Mouse (Mus musculus) spleen, postnatal 10 days (tissue): ENCODE results near the gene Zfp423.
A peak's percentile ranks its signal among the peaks of the same experiment; 100 is the strongest.

Experiments used
- DNase-seq, 2 experiments: peaks; one replicate each; pipeline ENCODE4 v3.0.0; 2021 to 2022; ENCODE audit warnings: low spot score in 2 of 2

The Zfp423 gene

DNA sequence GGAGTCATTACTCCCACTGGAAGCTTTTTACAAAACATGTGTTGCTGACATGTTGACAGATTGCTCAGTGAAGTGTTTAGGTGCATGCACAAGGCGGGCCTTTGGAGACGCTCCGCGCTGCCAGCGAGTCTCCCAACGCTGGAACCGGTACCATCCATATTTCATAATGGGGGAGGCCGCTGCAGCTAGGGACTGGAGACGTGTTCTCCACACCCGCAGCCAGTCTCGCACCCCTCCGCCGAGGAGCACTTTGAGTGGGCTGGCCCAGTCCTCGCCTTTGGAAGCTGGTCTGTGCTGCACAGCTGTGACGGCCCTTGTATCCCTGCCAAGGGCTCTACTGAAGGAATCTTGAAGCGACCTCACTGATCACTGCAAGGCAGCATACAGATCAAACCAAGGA lies 122.5 kb downstream of the Zfp423 start:
- DNase-seq: peak in 1 of 2 experiments; percentile 18

DNA sequence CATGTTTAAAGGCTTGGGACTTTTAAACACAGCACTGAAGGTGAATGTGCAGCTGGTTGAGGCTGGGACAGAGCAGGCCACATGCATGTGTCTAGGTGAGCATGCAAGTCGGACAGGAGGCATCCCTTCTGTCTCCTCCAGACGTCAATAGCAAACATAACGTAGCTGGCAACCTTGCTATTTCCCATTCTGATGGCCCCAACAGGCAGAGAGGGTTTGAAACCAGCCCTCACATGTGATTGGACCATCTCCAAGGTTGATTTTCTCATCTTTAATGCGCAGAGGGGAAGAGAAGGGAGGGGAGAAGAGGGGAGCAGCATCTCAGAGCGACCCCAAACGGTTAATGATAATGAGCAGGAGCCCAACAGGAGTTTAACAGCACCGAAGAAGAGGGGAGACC lies 123.5 kb downstream of the Zfp423 start:
- no peak for DNase-seq

DNA sequence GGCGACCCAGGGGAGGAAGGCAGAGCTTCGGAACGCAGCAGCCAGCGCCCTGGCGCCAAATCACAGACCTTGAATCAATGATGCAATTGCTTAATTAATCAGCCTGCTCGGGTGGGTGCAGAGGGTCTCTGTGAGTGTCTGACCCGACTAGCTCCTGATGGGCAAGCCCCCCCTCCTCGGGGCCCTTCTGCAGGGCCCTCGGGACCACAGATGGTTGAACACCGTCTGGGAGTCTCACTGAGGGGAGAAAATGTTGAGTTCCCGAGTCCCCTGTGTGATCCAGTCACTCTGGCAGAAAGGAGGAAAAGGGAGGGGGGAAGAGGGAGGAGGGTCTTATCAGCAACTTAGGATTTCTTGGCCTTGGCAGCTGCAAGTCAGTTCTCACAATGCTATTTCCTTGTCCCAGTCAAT lies 124.0 kb downstream of the Zfp423 start:
- DNase-seq: no peak

DNA sequence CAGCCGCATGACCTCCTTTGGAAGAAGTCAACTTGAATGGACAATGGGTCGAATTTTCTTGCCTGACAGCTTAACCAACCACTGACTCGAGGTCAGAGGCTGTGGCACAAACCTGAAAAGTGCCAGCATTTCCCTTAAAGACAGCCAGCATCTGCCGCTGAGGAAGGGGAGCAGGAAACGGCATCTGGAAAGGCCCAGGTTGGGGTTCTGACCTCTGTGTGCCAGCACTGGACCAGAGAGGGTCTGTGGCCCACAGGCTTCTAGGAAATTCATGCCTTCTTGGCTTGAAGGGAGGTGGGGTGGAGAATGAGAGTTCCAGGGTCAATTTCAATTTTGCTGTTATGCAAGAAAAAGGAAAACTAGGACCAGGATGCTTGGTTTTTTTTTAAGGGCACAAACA lies 124.7 kb downstream of the Zfp423 start:
- DNase-seq: no peak

DNA sequence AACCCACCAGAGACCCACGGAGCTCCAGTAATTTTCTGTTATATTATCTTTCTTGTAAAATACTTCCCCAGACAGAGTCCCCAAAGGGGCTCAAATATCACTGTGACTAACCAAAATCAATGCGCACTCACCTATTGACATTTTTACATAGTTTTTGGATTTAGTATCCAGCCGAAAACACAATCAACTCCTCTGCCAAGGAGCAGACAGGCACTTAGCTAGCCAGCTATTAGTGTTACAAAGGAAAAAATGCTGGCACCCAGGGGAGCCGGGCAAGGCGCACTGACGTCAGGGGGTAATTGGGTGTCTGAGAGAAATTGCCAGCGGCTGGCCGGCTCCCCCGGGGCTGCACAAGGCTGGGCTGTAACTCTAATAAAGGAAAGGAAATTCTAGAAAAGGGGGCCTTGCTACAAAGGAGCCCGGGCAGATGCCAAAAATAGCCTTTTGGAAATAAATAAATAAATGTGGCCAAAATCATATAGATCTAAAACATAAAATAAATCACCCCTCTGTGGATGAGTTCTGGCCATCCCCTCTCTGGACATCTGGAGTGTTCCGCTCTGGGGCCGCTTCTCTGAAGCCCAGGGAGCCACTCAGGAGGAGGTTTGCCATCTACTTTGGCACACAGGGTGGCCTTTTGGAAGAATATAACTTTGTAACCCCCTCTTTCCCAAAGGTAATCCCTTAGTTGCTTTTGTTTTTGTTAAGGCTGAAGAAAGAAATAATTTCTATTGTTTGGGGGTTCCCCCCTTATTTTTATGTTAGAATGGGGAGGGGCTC lies 125.4 kb downstream of the Zfp423 start:
- DNase-seq: no peak

DNA sequence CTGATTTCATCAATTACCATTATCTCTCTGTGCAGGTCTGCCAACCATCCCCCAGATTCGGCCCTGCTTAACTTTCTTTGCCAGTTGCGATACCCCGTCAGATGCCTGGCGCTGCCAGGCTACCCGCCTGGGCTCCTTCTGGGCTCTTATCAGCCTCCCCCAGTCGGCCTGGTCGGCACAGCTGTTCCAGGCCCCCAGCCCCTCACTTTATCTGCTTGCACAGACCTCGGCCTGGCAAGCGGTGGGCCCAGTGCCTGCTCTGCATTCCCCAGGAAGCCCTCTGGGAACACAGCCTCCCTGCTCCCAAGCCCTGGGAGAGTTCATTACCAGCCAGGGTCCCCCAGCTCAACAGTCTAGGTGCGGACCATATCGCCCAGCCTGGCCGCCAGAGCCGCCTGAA lies 126.1 kb downstream of the Zfp423 start:
- DNase-seq: no peak

DNA sequence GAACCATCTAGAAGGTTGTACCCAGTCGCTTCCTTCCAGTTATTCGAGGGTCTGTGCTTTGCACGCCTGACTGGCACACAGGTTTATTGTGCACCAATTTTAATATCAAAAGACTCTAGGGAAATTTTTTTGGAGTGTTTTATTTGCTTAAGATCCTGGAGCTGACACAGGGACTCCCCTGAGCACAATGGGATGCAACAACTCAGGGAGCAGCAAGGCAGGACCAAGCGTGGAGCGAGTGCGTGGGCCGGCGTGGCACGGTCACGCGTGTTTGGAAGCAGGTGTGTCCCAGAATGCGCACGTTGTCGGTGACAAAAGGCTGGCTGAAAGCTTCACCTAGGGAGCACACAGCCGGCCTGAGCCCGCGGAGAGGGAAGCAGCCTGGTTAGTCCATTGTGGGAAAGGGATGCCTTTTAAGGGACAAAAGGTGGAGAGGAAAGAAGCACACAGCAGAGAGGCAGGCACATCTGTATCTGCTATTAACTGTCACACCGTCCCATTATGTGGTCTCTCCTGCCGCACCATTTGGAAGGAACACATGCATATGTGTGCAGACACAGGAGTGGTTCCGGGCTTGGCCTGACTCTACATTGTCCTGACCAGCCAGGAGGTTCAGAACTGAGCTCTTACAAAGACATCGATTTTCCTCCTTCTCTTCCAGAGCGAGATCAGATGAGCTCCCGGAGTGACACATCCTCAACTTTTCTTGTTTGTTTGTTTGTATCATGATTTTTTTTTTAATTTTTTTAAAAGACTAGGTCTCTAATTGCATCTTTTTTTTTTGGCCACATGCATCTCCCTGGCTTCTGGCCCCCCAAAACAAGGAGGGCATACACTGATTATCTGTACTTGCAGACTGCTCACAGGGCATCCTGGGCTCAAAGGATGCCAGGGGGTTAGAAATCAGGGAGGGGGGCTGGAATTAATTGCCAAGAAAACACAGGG lies 126.7 kb downstream of the Zfp423 start:
- no peak for DNase-seq

DNA sequence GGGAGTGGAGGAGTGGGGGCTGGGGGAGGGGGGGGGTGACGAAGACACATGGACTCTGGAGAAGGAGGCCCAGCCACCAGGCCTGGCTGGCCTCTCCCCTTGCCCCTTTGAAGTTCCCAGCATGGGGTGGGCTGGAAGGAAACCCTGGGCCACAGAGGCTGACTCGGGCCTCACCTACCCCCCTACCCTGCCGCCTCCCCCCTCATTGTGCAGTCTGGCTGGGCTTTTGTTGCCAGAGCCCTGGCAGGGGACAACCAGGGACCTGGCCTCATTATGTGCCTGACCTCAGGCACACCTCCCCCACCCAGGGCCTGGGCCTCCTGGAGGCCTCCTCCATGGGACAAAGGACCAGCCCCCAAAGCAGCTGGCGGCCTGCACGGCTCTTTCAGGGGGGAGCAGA lies 127.8 kb downstream of the Zfp423 start:
- DNase-seq: no peak

DNA sequence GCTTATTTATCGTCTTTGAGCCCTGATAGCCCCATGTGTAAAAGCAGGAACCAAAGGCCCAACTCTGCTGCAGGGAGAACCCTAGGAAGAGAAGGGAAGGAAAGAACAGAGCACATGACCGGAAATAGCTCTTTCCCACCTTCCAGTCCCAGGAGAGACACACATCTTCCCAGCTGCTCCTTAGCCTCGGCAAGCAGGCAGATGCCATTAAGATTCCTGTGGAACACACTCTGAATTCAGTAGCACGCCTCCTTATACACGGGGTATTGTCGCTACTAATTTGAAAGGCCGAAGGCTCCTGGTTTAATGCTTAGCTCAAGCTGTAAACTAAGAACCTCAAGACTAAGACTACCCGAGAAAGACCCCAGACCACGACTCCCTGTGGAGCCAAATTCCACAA lies 128.3 kb downstream of the Zfp423 start:
- no peak for DNase-seq

DNA sequence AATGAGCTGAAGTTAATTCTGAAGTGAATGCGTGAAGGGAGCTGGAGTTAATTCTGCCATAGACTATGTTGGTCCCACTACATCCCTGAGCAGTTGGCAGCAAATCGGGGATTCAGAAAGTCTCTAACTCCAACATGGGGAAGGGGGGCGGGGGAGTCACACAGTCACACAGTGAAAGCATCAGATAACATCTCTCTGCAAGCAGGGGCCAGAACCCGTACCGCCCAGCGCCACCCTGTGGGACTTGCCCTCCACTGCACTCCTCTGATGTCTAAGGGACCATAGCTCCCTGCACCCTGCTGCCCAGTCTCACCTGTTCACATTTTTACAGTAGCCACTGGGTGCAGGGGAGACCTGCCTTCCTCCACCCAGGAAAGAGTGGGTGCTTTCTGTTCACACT lies 129.2 kb downstream of the Zfp423 start:
- DNase-seq: no peak

DNA sequence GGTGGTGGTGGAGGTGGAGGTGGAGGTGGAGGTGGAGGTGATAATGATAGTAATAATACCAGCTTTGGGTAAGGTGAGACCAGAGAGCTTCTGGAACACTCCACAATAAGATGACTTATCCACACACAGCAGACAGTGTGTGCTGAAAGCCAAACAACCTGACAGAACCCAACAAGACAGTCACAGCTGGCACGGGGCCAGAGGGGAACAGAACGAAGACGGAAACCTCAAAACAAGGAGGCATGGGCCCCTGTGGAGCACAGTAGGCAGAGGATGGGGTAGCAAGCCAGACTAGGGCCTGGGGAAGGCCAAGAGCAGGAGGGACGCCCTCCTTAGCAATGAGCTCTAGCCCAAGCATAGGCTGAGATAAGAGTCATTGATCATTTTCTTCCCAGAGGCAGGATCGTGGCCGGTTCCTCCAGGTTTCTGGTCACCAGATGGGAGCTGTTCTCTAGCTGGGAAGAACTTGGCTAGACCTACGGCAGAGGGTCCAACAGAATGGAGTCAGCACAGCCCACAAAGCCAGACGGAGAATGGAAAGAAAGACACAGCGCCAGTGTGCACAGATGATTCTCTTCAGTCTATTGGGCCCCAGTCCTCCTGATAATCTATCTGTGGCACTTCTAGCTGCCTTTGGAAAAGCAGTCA lies 133.3 kb downstream of the Zfp423 start:
- DNase-seq: no peak

DNA sequence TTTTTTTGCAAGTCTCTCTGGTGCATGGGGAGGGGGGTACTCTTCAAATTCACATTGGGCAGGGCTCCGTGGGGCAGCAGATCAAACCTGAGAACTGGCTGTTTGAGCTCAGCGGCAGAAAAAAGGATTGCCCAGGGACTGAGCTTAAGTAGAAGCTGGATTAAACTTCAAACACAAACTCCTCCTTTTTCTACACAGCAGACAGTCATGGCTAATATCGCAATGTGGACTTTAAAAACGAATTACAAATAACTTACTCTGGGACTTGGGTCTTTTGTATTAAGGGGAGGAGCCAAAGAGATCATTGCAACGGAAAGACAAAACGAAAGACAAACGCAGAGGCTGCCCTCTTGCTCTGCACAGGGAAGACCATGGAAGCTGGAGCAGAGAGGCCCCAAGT lies 136.2 kb downstream of the Zfp423 start:
- DNase-seq: no peak

DNA sequence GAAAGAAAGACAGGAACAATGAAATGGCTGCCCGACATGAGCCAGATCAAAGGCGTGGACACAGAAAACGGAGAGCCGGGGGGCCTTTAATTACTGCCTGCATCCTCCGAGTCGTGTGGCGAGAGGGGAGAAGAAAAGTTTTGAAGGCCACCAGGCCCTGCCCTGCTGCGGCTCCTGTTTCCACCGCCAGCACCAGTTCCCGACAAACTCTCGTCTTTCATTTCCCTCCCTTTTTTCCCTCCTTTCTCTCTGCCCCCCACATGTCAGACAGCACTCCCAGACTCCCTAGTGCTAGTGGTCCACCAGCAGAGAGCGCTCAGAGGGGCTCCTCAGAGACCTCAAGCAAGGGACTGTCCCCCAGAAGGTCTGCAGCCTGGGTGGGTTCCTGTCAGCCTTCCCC lies 136.7 kb downstream of the Zfp423 start:
- DNase-seq: no peak

DNA sequence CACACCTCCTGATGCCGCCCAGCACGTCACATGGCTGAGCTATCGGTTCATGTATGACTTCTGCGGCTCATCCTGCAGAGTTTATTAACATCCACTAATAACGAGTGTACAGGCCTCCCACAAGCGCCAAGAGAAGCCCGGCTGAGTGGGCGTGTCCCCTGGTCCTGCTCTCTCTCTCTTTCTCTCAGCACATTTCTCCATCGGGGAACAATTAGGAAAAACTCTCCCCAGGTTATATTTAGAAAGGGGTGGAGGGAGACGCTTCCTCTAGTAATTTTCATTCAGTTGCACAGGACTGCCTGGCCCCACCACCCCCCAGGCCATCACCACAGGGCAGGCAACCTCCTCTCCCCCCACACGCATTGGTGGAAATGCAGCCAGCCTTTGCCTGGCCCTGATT lies 137.2 kb downstream of the Zfp423 start:
- DNase-seq: no peak

DNA sequence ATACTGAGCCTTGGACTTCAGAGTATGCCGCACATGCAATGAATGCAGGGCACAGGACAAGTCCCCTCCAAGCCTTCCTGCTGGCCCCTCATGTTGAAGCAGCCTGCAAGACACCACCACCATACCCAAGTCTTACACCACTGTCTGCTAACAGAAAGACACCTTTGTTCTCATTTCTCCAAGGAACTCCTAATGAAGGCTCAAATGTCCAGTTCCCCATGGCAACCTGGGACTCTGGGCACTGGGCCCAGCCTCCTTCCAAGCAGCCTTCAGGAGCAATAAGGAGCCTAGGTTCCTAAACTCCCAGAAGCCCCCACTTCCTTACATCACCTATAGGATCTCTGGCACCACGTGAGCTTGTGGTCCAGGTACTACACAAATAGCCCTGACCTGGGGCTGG lies 137.7 kb downstream of the Zfp423 start:
- DNase-seq: no peak

DNA sequence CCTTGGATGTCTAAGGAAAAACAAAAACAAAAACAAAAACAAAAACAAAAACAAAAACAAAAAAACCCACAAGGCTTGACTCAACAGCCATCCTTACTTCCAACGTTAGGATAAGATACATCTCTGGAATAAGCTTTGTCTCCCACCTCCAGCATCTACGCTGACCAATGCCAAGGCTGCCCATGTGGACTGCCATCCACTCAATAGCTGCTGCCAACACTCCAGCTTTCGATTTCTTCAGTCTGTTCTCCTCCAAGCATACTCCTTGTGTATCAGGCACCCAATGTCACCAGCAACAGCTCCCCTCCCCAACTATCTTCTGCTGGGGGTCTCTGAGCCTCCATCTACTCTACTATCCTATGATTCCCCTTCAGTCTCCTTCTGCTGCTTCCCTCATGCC lies 140.1 kb downstream of the Zfp423 start:
- no peak for DNase-seq

DNA sequence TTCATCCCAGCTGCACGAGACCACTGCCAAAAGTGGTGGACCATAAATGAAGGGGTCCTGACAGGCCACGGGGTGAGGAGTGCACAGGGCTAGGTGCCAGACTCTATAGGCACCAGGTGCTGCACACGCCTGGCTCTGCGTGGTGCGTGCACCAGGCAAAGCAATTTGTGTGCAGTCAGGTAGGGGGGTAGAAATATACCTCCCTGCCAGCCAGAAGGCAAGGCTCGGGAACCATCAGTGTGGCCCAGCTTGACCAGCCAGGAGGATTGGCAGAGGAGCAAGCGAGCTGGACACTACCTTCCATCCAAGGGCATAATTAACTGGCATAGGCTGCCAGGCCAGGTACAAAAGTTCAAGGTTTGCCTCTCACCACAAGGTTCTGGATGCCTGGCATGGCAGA lies 140.9 kb downstream of the Zfp423 start:
- DNase-seq: no peak

DNA sequence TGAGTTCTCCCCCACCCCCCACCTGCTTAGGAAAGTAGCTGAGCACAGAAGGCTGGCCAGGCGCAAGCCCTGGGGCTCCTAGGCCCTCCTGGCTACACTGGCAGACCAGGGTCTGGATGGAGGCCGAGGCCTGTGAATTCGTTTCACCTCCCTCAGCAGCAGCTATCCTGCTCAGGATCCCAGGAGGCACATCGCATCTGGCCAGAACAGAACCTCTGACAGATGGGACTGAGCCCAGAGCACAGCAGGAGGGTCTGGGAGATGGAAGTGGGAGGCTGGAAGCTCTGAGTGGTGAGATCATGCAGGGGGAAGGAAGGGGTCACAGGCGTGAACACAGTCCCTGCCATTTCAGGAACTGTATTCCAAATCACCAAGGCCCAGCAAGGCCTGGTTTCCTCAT lies 143.3 kb downstream of the Zfp423 start:
- no peak for DNase-seq

DNA sequence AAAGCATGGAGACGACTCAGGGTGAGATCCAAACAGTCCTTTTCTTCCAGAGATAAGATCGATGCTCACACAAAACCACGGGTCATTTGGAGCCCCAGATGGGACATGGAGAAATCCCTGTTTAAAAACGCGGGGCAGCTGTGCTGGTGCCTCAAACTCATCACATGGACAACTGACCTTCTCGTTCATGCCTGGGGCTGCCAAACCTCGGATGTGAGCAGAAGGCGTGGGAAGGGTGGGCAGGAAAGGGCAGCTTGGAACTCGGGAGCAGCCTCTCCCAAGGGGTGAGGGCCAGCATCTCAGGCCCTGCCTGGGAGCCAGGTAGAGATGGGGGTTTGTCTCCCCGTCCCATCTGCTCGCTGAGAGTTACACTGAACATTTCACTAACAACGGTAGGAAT lies 146.7 kb downstream of the Zfp423 start:
- no peak for DNase-seq

DNA sequence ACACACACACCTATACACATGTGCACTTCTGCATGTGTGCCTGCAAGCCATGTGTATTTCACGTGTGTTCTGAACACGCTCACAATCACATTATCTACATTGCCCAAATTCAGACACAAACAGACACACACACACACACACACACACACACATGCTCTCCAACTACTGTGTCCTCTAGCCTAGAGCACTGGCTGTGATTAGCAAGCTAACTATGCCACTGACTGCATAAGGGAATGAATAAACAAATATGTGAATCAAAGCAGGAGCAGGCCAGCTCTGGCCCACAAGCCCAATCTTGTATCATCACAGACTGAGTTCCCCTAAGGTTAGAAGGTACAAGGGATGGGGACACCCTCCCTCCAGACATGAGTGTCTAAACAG lies 147.3 kb downstream of the Zfp423 start:
- no peak for DNase-seq

DNA sequence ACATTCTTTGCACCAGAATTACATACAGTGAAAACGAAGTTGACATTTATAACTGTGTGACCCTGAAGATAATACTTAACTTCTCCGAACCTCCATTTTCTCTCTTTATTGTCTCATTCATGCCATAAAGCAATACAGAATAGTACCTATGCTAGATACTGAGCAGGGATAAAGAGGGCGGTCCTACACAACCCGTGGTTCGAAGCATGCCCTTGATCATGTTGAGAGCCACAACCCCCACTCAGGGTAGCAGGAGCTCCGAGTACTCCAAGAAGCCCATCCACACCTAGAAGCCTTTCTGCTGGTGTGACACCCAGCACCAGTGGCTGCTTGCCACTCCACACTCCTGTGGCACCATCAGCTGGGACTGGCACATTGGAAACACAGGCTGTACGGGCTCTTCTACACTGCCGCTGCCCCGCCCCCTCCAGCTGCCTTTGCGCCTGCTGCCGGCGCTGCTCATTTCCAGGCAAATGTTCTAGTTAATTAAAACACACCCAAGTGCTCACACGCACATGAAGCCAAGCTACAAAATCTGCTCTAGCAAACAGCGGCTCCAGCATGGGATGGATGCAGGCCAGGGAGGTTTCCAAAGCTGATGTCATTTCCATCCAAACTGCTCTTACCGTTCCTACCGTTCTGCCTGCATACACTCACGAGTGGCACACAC lies 147.9 kb downstream of the Zfp423 start:
- no peak for DNase-seq

DNA sequence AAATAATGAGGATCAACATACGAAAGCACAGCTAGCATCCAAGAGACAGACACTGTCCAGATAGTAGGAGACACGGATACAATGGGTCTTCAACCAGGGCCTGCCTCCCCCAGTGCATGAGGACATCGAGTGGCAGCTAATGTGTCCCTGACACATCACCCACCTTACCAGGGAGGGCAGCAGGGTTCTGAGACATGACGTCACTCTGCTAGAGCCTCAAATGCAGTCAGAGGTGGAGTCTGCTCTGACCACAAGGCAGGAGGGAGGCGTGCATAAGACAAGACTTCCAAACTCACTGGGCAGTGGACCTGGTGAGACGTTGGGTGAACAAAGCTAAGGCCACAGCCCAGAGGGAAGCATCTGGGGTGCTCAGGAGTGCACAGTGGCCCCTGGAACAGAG lies 148.6 kb downstream of the Zfp423 start:
- DNase-seq: no peak
